Mouse (Mus musculus): Measurements from ENCODE around the gene Gm9857.

Gm9857 gene

DNA sequence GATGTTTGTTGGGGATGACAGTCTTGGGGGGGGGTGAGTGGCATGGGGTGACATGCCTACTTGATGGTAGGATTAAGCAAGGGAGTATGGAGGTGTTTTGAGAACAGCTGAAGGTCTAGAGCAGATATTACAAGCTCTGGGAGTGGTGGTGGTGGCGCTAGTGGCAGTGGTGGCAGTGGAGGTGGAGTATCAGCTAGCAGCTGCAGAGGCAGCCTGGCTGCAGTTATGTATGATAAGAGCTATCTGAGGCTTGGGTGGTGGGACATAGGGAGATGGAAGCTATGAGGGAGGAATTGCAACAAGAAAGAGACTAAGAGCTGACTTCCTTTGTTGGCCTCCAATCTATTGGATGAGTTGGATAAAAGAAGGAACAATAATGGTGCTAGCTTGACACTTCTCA lies 18.4 kb downstream of the Gm9857 start:
- no peak for DNase-seq

DNA sequence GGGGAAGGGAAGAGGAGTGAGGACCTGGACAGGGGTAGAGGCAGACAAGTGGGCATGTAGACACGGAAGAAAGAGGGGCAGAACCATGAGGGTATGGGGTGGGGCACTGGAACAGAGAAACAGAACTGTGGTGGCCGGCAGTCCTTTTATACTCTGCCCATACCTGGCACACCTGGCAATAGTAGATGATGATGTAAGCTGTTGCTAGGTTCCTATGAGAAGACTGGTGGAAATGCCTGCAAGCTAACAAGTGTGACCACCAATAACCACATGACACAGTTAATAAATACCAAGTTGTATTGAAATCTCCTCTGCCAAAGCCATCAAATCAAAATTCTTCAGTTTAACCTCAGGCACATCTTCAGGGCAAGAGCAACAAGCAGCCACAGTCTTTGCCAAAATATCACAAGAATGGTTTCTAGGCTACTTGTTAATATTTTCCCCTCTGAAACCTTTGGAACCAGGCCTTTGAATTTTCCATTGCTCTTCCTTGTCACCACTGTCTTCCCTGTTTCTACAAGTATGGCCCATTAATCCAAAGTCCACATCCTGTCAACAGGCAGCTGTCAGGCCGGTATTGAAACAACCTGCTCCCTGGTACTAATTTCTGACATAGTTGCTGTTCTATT lies 19.7 kb downstream of the Gm9857 start:
- DNase-seq, result no peak

- DNase-seq, result no peak
Observed at GRCm38 (mm10) chr3:108918852-108919251, 21.4 kb downstream of the Gm9857 start.

GRCm38 (mm10) chr3:108917986-108918385 lies 22.3 kb downstream of the Gm9857 start:
- DNase-seq, result no peak

DNA sequence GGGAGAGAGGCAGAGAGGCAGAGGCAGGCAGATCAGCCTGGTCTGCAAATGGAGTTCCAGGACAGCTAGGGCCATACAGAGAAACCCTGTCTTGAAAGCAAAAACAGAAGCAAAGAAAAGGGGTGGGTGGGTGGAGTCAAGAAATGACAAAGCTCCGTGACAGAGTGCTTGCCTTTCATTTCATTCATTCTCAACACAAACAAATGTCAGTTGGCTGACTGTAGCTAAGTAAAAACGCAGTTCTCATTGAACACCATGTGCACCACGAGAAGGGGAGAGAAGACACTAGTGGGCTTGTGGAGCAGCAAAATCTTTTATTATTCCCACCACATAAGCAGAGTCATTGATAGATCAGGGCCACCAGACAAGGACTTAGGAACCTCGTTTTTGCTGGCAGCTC lies 23.4 kb downstream of the Gm9857 start:
- no peak for DNase-seq

GRCm38 (mm10) chr3:108915999-108916398 lies 24.2 kb downstream of the Gm9857 start:
- DNase-seq, result no peak

DNA sequence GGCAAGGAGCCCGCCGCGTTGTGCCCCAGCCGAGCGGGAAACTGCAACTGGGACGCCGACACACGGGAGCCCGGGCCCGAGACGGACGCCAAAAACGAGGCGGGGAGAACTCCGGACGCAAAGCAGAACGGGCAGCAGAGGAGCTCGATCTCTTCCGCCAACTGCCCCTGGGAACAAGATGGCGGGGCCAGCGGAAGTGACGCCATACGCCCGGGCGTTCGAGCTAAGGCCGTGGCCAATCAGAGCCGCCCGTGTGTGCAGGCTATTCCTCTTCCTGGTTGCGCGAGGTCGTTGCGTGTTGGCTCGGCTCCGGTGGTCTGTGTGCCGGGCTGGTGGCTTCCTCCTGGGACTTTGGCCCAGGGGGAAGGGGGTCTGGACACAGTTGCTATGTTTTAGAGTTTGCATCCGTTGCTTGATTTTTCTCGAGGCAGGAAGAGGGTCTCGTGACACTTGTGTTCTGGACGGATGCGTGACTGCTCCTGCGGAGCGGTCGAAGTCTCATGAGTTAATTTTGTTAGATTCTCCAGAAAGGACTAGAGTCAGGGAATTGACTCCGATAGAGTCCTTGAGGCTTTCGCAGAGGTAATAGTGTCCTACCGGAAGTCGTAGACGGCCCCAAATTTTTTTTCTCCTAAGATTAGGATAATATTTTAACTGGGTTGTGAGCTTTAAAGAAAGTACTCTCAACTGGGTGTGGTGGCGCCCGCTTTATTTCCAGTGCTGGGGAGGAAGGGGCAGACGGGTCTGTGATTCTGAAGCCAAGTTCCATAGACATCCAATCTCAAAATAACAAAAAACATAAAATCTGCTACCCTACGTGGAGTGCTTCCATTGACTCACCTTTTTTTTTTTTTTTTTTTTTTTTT lies 28.5 kb downstream of the Gm9857 start, which contains the start of gene Prpf38b:
TSS of gene Prpf38b (minus strand) at position 180 of the 866 bp plus-strand sequence.
- DNase-seq, result peak; percentile 88 to 91

DNA sequence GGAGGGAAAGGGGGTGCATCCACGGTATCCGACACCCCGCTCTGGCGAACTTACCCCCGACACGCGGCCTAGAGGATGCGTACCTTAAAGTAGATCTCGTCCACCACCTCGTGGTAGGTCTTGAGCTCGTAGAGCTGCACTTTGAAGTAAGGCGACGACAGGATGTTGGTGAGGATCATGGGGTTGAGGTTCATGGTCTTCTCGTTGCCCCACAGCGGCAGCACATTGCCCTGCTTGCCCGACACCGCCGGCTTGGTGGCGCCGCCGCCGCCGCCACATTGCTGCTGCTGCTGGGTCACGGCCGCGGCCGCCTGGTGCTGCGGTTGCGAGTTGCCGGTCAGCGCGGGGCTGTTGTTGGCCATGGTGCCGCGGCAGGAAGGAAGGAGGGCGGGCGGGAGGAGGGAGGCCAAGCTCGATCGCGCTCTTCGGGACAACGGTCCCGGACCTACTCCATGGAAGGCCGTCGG lies 29.1 kb downstream of the Gm9857 start:
- peak; percentile 67 to 68 for DNase-seq

DNA sequence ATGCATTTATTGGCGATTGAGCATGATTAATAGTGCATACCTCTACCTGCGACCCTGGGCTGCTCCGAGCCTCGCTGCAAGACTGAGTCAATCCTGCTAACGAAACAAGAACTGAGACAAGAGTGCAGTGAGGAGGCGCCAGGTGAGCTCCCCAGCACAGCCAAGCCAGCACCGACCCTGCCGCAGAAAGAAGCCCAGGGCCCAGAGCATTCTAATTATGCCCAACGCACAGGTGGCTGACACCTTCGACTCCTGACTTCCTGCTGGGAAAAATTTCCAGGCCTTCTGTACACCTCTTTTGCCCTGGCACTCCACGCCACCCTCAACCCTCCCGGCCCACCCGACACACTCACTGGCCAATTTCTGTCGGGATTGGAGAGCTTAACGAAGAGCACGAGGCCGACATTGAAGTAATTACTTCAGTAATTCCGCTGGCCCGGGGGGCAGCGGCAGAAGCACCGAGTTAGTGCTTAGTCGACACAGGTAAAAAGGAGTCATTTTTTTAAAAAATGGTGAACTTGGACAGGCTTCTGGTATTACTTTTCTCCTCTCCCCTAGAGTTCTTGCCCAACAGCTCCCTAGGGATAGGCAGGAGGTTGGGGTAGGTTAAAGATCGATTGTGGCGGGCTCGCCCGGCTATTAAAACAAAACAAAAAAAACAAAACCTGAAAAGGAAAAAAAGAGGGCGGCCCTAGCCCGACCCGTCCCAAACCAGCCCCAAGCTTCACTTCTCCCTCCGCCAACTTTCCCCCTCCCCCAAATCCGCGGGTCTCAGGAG lies 29.8 kb downstream of the Gm9857 start:
- peak in 1 of 2 experiments; percentile 35 for DNase-seq

- no peak for DNase-seq
Observed at GRCm38 (mm10) chr3:108902934-108903333, 37.3 kb downstream of the Gm9857 start.

GRCm38 (mm10) chr3:108902038-108902437 lies 38.2 kb downstream of the Gm9857 start:
- DNase-seq, result no peak

GRCm38 (mm10) chr3:108900681-108901080 lies 39.6 kb downstream of the Gm9857 start:
- DNase-seq, result no peak

DNA sequence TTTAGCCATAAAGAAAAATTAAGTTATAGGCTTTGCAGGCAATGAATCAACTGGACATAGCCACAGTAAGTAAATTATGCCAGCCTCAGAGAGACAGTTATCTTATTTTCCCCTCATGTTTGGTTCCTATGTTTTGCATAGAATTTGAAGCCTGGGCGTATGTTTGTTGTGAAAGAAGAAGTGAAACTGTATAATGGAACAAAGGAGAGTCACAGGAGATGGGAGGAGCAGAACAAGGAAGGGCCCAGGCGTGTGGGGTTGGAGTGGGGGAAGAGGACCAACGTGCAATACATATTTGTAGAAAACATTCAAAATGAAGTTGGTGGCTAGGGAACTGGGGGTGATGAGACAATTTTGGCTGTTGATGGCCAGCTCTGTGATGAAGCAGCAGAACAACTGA lies 40.1 kb downstream of the Gm9857 start:
- DNase-seq, result peak in 1 of 2 experiments; percentile 56

DNA sequence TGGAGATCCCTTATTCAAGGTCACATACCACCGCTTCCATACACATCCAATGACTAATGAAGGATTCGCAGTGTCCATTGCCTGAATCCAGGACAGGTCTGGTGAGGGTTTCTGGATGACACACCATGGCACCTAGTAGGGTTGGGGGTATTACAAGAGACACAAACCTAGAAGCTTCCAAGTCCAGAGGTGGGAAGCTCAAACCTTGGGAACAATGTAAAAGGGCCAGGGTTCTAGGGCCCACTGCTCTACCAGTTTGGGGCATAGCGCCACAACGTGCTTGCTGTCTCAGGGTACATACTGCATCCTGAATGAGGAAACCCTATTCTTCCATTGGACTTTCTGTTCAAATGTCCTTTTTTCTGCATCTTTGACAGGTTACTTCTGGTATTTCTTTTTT lies 41.6 kb downstream of the Gm9857 start:
- no peak for DNase-seq

GRCm38 (mm10) chr3:108892914-108893313 lies 47.3 kb downstream of the Gm9857 start:
- DNase-seq, result no peak

- no peak for DNase-seq
Observed at GRCm38 (mm10) chr3:108892080-108892479, 48.2 kb downstream of the Gm9857 start.
